Mouse (Mus musculus): ENCODE measurements around the gene Slc50a1. TPM values are rescaled to one million over a fixed set of nuclear protein-coding genes. Genes with fewer than 3 reads are reported as not detected.
A peak's percentile ranks its signal among the peaks of the same experiment; 100 is the strongest.

The Slc50a1 gene
- total RNA-seq, 2 experiments from 2014 or later: 27.6 to 29.8 TPM

DNA sequence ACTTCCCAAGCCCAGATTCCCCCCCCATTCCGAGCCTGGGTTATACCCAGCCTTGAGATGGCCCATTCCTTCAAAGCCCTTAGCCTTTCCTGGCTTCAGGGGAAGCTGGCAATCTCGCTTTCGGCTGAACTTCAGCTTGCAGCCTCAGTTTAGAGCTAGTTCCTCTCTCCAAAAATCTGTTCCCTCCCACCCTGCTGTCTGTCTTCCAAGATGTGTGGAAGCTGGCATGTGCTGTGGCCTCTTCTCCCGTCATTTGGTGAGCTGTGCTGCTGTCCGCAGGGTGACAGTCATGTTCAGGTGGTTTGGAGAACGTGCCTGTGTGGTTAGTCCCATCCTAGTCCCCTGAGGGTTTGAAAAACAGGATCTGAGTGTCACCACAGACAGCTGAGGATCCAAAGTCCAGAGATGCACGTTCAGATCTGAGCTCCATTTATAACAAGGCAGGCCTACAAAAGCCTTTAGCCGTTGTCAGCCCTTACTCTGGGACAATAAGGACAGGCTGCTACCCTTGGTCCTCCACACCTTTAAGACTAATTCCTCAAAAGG lies 25.4 kb upstream of the Slc50a1 start:
- DNase-seq (ENCODE audit: low spot score in 2 of 2): no peak

- no peak for DNase-seq (ENCODE audit: low spot score in 2 of 2)
Observed at GRCm38 (mm10) chr3:89294195-89294594, 23.8 kb upstream of the Slc50a1 start.

DNA sequence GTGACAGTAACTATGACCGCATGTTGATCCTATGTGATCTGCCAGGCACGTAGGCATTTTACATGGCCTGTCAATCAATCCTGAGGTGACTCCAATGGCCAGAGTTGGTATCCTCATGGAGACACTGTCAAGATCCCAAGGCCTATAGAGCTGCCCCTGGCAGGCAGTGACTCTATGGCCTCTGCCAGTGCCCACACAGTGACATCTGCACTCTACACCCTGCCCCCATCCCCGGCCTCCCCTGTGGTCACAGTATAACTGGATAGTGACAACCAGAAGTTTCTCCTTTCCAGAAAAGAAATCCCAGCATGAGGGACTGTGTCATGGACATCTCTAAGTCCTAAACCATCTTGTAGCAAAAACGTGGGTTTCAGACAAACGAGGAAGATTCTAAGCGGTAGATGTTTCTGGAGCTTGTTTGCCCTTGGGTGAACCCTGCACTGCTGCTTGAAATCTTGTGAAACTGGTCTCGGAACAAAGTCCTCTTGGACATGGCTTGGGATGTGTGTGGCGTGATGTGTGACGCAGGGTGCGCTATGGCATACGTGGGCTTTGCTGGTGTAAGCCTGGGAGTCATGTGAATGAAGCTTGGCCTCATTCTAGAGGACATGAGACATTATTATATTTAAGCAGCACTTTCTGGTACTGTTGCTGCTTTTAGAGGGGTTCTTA lies 23.0 kb upstream of the Slc50a1 start:
- no peak for DNase-seq (ENCODE audit: low spot score in 2 of 2)

- no peak for DNase-seq (ENCODE audit: low spot score in 2 of 2)
Observed at GRCm38 (mm10) chr3:89292303-89292702, 21.9 kb upstream of the Slc50a1 start.

DNA sequence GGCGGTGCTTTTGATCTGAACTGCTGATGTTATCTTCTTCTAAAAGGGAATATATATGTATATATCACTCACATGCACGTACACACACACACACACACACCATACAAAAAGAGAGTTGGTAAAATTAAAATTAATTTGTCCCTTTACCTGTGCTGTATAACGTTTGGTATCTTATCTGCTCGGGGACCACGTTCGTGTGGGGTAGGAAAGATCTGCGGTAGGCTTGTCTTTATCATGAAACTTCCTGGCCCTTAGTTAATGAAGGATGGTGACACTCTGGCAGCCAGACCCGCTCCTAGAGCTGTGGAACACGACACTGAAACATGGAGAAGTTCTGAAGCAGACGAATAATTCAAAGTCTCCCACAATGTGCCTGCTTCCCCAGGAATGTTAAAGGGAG lies 21.5 kb upstream of the Slc50a1 start:
- DNase-seq (ENCODE audit: low spot score in 2 of 2): no peak

GRCm38 (mm10) chr3:89288503-89288928 lies 18.1 kb upstream of the Slc50a1 start:
- DNase-seq (ENCODE audit: low spot score in 2 of 2): no peak

DNA sequence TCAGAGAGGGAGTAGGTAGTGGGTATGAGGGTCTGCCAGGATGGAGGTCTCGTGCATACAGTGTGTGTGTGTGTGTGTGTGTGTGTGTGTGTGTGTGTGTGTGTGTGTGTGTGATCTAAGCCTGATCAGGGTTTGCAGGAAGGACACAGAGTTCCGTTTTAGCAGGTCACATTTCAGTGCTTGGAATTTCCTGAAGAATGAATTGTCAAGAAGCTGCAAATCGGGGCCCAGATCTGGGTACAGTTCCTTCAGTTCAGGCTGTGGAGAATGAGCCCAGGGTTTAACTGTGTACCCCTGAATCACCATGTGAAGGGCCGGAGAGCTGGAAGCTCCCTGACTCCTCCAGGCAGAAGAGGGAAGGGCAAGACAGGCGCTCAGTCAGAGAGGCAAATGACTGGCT lies 16.9 kb upstream of the Slc50a1 start:
- DNase-seq (ENCODE audit: low spot score in 2 of 2): no peak

DNA sequence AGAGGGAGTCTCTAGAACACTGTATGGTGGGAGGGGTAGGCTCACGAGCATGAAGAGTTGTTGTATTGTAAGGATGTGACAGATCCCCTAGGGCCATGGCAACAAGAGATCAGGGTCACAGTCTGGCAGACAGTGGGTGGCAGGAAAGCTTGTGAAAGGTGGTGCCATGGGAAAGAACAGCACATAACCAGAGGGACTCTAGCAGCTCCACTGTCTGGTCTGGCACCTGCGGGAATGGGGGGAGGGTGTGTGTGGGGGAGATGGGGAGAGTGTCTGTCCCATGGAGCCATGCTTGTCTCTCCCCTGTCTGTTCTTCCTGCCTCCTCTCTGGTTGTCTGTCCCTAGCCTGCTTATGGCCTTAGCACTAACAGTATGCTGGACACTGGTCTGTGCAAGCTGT lies 15.2 kb upstream of the Slc50a1 start:
- DNase-seq (ENCODE audit: low spot score in 2 of 2): no peak

DNA sequence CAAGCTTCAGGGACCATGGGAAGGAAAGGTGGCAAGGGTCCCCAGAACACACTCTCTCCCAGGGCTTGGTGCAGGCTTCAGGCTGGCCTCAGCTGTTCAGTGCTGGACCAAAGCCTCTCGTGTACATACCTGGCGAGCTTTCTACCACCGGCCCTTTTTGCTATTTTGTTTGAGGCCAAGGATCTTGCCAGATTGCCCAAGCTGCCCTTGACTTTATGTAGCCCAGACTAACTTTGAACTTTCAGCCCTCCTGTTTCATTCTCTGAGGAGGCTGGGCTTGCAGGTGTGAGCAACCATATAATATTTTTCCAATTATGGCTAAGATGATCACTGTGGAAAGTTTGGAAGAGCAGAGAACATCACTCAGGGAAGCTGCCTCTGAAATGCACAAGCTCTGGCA lies 13.9 kb upstream of the Slc50a1 start:
- no peak for DNase-seq (ENCODE audit: low spot score in 2 of 2)

DNA sequence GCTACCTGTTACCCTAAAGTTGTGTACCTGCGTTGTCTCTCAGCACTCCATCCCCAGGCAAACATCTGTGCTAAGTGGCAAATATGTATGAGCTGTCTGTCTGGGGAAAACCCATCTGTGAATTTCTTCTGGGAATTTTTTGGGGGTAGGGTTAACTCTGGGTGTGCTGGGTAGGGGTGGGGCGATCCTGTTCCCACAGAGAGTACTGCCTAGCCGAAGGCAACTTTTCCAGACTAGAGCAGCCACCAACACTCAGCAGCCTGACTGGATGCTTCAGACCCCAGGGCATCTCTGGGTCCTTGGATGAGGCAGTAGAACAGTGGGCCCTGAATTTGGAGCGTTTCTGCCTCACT lies 11.9 kb upstream of the Slc50a1 start:
- DNase-seq (ENCODE audit: low spot score in 2 of 2): no peak

- peak; percentile 84 to 90 for DNase-seq (ENCODE audit: low spot score in 2 of 2)
Observed at GRCm38 (mm10) chr3:89281579-89282290, 11.4 kb upstream of the Slc50a1 start.

- DNase-seq (ENCODE audit: low spot score in 2 of 2): peak; percentile 29 to 50
Observed at GRCm38 (mm10) chr3:89280606-89281511, 10.5 kb upstream of the Slc50a1 start, which contains the start of gene Efna1. Efna1 (minus strand) TSS chr3:89281142.

- DNase-seq (ENCODE audit: low spot score in 2 of 2): peak in 1 of 2 experiments; percentile 34
Observed at GRCm38 (mm10) chr3:89280050-89280605, 9.8 kb upstream of the Slc50a1 start.

- peak; percentile 71 to 74 for DNase-seq (ENCODE audit: low spot score in 2 of 2)
Observed at GRCm38 (mm10) chr3:89279153-89279890, 9.0 kb upstream of the Slc50a1 start.

DNA sequence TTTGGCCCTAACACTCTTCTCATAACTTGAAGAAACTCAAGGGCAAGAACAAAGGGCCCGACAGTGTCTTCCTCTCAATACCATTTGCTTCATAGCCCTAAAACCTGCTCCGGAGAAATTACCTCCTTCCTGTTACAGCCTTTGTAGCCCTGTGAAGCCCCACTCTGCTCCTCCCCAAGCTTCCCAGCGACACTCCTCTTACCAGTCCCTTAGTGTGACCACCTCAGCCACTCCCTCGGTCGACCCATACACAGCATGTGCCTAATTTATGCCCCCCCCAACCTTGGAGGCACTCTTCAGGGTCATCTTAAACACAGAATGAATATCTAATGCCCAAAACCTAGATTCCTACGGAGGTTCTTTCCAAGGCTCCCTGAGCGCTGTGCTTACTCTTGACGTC lies 8.3 kb upstream of the Slc50a1 start:
- no peak for DNase-seq (ENCODE audit: low spot score in 2 of 2)

DNA sequence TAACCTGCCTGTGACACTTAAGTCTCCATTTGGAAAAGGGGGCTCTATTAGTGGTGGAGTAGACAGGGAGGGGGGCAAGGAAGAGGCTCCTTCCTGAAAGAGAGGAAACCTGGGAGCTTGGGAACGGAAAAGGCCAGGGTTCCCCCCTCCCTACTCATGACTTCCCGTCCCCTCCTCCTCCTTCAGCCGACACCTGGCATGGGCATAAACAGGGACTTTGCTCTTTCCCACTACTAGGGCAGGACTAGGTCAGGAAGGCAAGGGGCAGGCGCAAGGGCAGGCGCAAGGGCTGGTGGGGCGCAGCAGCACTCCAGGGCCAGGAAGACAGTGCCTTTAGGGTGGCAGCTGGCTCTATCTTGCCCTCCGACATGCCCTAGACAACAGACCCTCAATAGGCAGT lies 7.7 kb upstream of the Slc50a1 start:
- no peak for DNase-seq (ENCODE audit: low spot score in 2 of 2)

DNA sequence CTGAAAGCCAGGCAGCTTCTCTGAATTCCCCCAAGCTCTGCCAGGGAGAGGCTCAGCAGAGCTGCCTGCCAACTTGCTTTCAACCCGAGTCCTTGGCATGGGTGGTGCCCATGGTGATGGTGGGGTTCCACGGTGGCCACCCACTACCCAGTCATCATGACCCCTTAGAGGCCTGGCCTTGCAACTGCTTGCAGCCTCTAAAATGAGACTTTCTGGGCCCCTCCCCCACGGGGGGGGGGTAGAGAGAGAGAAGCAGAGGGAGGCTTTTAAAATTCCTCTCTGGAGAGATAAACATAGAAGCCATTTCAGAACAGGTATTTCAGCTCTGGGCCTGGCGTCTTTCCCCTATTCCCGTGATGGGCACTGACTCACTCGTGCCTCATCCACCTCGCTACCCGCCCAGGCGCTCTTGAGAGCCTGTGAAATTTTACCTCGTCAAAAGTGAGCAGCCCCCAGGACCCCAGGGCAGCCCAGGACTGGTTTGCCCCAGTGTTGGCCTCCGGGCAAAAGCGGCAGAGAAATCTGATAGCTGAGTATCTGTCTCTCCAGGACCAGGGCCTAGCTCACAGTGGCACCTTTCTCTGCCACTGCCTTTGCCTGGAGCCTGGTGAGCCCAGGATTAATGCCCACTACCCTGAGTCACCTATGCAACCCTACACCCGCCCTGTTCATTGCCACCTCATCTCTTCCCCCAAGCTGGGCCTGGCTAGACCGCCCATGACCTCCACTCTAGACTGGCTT lies 7.1 kb upstream of the Slc50a1 start:
- DNase-seq (ENCODE audit: low spot score in 2 of 2): peak in 1 of 2 experiments; percentile 40

DNA sequence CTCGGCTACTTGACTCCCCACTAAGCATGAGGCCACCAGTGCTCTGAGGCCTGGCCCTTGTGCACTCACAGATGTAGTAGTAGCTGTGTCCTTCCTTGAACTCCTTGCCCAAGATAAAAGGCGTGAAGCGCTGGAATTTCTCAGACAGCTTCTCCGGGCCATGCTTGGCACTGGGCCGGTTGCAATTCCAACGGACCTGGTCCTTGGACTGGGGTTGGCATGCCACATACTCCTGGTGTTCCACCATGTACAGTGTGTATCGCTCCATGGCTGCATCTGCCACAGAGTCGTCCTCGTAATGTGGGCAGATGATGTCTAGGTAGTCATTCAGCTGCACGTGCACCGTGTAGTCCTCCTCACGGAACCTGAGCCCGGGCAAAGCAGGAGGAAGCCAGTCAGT lies 5.7 kb upstream of the Slc50a1 start:
- no peak for DNase-seq (ENCODE audit: low spot score in 2 of 2)

- DNase-seq (ENCODE audit: low spot score in 2 of 2): no peak
Observed at GRCm38 (mm10) chr3:89271760-89272159, 1.4 kb upstream of the Slc50a1 start.

- DNase-seq (ENCODE audit: low spot score in 2 of 2): peak; percentile 55 to 59
Observed at GRCm38 (mm10) chr3:89270891-89271290, 521 bp upstream of the Slc50a1 start.
